Mouse (Mus musculus) embryonic fibroblast, embryonic 13.5 days (primary cell): ENCODE data around the gene Maz.

Experiments used
- CTCF ChIP-seq: IDR thresholded peaks from 2 replicates; pipeline ENCODE4 v1.5.1; 2011; ENCODE audit warnings: mild to moderate bottlenecking, control low read depth, low read length, moderate library complexity, borderline replicate concordance; ENCODE audit not compliant: insufficient read depth
- POLR2A ChIP-seq: IDR thresholded peaks from 2 replicates; pipeline ENCODE4 v1.6.1; 2011; ENCODE audit warnings: low read depth, mild to moderate bottlenecking, control low read depth, low read length, moderate library complexity

DNA sequence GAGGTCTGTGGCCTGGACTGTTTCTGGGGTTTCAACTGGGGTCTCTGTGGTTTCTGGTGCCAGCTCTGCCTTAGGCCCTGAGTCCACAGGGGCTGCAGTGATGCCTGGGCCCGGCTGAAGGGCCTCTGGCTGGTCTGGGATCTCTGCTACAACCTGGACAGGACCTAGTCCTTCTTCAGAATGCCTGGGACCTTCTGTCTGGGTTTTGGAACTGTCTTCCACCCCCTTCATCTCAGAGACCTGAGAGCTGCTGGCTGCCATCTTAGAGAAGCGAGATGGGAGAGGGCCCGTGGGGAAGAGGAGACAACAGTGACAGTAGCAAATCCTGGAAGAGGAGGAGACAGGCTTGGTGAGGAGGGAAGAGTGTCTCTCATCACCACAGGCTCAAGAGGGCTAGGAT is 6.8 kb downstream of the Maz start:
- TF ChIP-seq POLR2A (no peak), CTCF (no peak)
